Mouse (Mus musculus) hindbrain, embryonic 11.5 days (tissue): ENCODE measurements at regions not wholly inside any gene's neighbourhood (a gene's known extent, or its start where the extent isn't known, plus 50 kb on each side); places are given as distances from the start of the nearest gene placed in this dataset.
A peak's percentile ranks its signal among the peaks of the same experiment; 100 is the strongest.

ENCODE experiments used
- ATAC-seq: fragments of 200-750 bp; cut with Nextera tagmentation; 2 replicates; pipeline ENCODE4 v1.8.0; 2017; ENCODE audit warnings: mild to moderate bottlenecking, moderate TSS enrichment, moderate library complexity; ENCODE audit not compliant: low FRiP score
- DNase-seq: peaks from one replicate; pipeline ENCODE4 v3.0.0-alpha.2; 2015; ENCODE audit warnings: low spot score
- H3K27ac ChIP-seq: fragments of 300-500 bp; sonication (generic); 2 replicates; pipeline ENCODE4 v1.5.1; 2014; ENCODE audit warnings: mild to moderate bottlenecking, low read depth, low read length
- H3K27me3 ChIP-seq: fragments of 300-500 bp; sonication (generic); 2 replicates; pipeline ENCODE4 v1.6.1; 2014; ENCODE audit warnings: mild to moderate bottlenecking, low read length, moderate library complexity, mixed read lengths; ENCODE audit not compliant: control insufficient read depth, insufficient read depth
- H3K36me3 ChIP-seq: fragments of 300-500 bp; sonication (generic); 2 replicates; pipeline ENCODE4 v1.6.1; 2014; ENCODE audit warnings: mild to moderate bottlenecking, low read length, moderate library complexity, mixed read lengths; ENCODE audit not compliant: control insufficient read depth, insufficient read depth
- H3K4me1 ChIP-seq: fragments of 300-500 bp; sonication (generic); replicated peaks from 2 replicates; pipeline ENCODE4 v1.6.1; 2014; ENCODE audit warnings: low read length, mixed read lengths; ENCODE audit not compliant: control insufficient read depth, insufficient read depth
- H3K4me2 ChIP-seq: fragments of 300-500 bp; sonication (generic); replicated peaks from 2 replicates; pipeline ENCODE4 v1.6.1; 2014; ENCODE audit warnings: mild to moderate bottlenecking, low read depth, low read length
- H3K4me3 ChIP-seq: fragments of 300-500 bp; sonication (generic); 2 replicates; pipeline ENCODE4 v1.5.1; 2014; ENCODE audit warnings: low read depth, low read length
- H3K9ac ChIP-seq: fragments of 300-500 bp; sonication (generic); 2 replicates; pipeline ENCODE4 v1.6.1; 2014; ENCODE audit warnings: low read depth, low read length
- H3K9me3 ChIP-seq: fragments of 300-500 bp; sonication (generic); 2 replicates; pipeline ENCODE4 v1.6.1; 2016; ENCODE audit warnings: low read length; ENCODE audit not compliant: control insufficient read depth
- WGBS: fragments of 180-500 bp; shearing (Covaris S2); extraction: QIAGEN DNeasy Blood & Tissue Kit; methylation state at CpG from one replicate; pipeline ENCODE4 v1.1.7; 2014; 5-methylcytosine and 5-hydroxymethylcytosine counted together

DNA sequence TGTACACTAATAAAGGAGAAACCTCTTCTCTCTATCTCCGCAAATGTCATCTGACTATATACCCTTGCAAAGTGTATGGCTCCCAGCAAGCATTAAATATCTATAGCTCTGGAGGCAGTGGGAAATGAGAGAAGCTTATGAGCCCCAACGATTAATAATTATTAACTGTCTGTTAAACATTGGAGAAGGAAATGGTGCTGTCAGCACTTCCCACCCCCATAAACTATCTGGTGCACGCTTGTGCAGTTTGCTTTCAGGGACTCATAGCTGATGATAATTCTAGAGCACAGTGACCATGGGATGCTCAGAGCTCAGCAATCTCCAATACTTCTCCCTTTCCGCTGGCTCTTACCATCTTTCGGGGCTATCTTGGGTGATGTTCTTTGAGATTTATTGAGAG is 541.2 kb downstream of the Grxcr1 start:
- no peak overlapping the region for H3K9ac ChIP-seq
- H3K4me2 ChIP-seq: no peak overlapping the region
- H3K36me3 ChIP-seq: no peaks in the 10 kb centered on the region
- WGBS: 94% methylated on average over 5 of the region's 5 CpGs
- H3K4me3 ChIP-seq: no peak overlapping the region
- no peak for ATAC-seq
- no peaks in the 10 kb centered on the region for H3K4me1 ChIP-seq
- H3K27ac ChIP-seq: no peak overlapping the region
- no peaks in the 10 kb centered on the region for H3K9me3 ChIP-seq
- no peaks in the 10 kb centered on the region for H3K27me3 ChIP-seq
- no peak for DNase-seq

DNA sequence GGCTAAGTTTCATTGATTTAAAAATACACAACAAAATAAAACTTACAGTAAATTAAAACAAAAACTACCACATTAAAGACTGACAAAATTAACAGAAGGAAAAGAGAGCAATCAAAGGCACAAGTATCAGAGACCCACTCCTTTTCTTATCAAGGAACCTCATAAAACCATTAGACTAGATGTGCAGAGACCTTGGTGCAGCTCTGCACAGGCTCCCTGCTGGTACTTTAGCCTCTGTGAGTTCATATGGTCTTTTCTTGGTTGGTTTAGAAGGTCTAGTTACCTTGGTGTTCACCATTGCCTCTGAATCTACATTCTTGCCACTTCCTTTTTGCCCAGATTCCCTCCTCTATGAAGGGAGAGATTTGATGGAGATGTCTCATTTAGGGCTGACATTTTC is 544.2 kb downstream of the Grxcr1 start:
- Histone ChIP-seq H3K9me3 (no peaks in the 10 kb centered on the region), H3K4me1 (no peaks in the 10 kb centered on the region), H3K36me3 (no peaks in the 10 kb centered on the region), H3K27ac (no peak overlapping the region), H3K4me2 (no peak overlapping the region), H3K9ac (no peak overlapping the region), H3K27me3 (no peaks in the 10 kb centered on the region), H3K4me3 (no peak overlapping the region)
- DNase-seq (no peak), ATAC-seq (no peak)

DNA sequence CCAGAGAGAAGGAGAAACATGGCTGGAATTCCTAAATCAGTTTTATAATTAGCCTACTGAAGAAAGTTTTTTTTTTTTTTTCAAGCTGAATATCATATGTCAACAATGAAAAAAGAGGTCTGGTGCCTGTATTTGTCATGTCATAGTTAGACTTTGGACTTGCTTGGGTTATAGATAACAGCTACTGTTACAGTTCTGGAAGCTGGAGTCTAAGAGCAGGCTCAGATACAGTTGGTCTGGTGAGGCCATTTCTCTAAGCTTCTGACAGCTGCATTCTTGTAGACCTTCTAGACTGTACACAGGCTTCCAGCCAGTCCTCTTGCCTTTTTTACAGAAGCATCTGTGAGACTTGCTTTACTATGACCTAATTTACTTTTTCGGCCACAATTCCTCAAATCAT is 546.9 kb downstream of the Grxcr1 start:
- Histone ChIP-seq H3K27ac (no peak overlapping the region), H3K27me3 (no peaks in the 10 kb centered on the region), H3K9me3 (no peaks in the 10 kb centered on the region), H3K4me3 (no peak overlapping the region), H3K4me2 (no peak overlapping the region), H3K9ac (no peak overlapping the region), H3K36me3 (no peaks in the 10 kb centered on the region), H3K4me1 (no peaks in the 10 kb centered on the region)
- ATAC-seq (no peak), DNase-seq (no peak)
- WGBS: 79% methylated on average over 1 of the region's 1 CpGs

GRCm38 (mm10) chr5:68592423-68592822 is 560.8 kb downstream of the Grxcr1 start:
- H3K9me3 ChIP-seq: no peaks in the 10 kb centered on the region
- no peaks in the 10 kb centered on the region for H3K4me1 ChIP-seq
- no peak overlapping the region for H3K9ac ChIP-seq
- no peak for ATAC-seq
- 73% methylated on average over 3 of the region's 3 CpGs for WGBS
- H3K27me3 ChIP-seq: no peaks in the 10 kb centered on the region
- H3K36me3 ChIP-seq: no peaks in the 10 kb centered on the region
- no peak for DNase-seq
- H3K4me3 ChIP-seq: no peak overlapping the region
- H3K27ac ChIP-seq: no peak overlapping the region
- H3K4me2 ChIP-seq: no peak overlapping the region

- ATAC-seq (no peak), DNase-seq (no peak)
- no peak overlapping the region for H3K27ac ChIP-seq
- no peak overlapping the region for H3K4me3 ChIP-seq
- no peaks in the 10 kb centered on the region for H3K9me3 ChIP-seq
- no peak overlapping the region for H3K9ac ChIP-seq
- H3K36me3 ChIP-seq: no peaks in the 10 kb centered on the region
- no peak overlapping the region for H3K4me2 ChIP-seq
- no peaks in the 10 kb centered on the region for H3K4me1 ChIP-seq
- no peaks in the 10 kb centered on the region for H3K27me3 ChIP-seq
Measured at GRCm38 (mm10) chr5:68618451-68618850, 586.8 kb downstream of the Grxcr1 start.

- Histone ChIP-seq H3K4me2 (no peak overlapping the region), H3K36me3 (no peaks in the 10 kb centered on the region), H3K27ac (no peak overlapping the region), H3K27me3 (no peaks in the 10 kb centered on the region), H3K4me3 (no peak overlapping the region), H3K9ac (no peak overlapping the region), H3K9me3 (no peaks in the 10 kb centered on the region), H3K4me1 (no peaks in the 10 kb centered on the region)
- WGBS: 91% methylated on average over 3 of the region's 3 CpGs
- ATAC-seq (no peak), DNase-seq (no peak)
Measured at GRCm38 (mm10) chr5:68635400-68635799, 603.8 kb downstream of the Grxcr1 start.

- no peak for ATAC-seq
- no peak for DNase-seq
- Histone ChIP-seq H3K9me3 (no peaks in the 10 kb centered on the region), H3K9ac (no peak overlapping the region), H3K36me3 (no peaks in the 10 kb centered on the region), H3K4me3 (no peak overlapping the region), H3K27ac (no peak overlapping the region), H3K4me1 (no peaks in the 10 kb centered on the region), H3K27me3 (no peaks in the 10 kb centered on the region), H3K4me2 (no peak overlapping the region)
- 90% methylated on average over 3 of the region's 3 CpGs for WGBS
Measured at GRCm38 (mm10) chr5:68672834-68673233, 641.2 kb downstream of the Grxcr1 start.

DNA sequence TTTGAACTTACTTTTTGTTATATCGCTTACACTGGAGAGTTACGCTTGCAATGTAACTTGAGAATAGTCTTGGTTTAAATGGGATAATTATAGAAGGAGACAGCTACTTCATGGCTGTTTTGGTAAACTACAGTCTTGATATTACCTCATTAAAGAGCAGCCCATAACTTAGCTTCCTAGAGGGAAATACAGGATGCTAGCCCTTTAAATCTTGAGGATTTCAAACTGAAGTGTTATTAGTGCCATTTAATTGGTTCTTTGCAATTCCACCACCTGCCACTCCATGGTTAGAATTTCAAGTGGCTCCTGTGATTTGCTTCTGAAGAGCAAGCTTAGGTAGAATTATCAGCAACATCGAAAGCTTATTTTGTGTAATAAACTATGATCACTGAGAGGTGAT is 640.1 kb downstream of the Kctd8 start:
- Histone ChIP-seq H3K27ac (no peak overlapping the region), H3K9ac (no peak overlapping the region), H3K4me1 (no peaks in the 10 kb centered on the region), H3K4me2 (no peak overlapping the region), H3K27me3 (no peaks in the 10 kb centered on the region), H3K9me3 (no peaks in the 10 kb centered on the region), H3K4me3 (no peak overlapping the region), H3K36me3 (no peaks in the 10 kb centered on the region)
- 76% methylated on average over 3 of the region's 3 CpGs for WGBS
- no peak for DNase-seq
- no peak for ATAC-seq

DNA sequence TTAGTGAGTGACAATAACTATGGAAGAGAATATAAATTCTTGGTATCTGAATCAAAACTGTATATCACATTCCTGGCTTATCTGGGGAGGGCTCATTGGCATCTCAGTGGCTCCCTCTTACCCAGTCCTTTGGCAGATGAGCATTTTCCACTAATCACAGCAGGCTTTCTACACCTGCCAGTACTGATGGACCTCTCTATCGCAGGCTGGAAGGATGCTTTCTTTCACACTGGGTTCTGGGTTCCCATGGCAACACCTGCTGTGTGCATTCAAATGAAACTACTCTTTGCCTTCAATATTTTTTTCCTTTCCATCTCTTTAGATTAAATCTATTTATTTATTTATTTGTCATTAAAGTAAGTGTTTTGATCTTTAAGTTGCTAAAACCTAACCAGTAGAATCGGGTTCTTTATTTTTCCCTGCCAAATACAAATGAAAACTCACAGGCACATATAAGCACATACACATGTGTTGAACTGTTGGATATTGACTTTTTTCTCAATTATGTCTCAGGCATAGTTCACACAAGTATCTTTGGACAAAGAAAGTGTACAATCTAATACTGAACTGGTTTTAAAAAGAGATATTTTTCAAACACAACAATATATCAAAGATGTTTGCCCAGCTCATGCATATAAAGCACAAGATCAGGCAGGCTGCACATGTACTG is 635.9 kb downstream of the Kctd8 start:
- no peaks in the 10 kb centered on the region for H3K27me3 ChIP-seq
- H3K4me2 ChIP-seq: no peak overlapping the region
- no peak overlapping the region for H3K4me3 ChIP-seq
- H3K9ac ChIP-seq: no peak overlapping the region
- no peaks in the 10 kb centered on the region for H3K36me3 ChIP-seq
- whole genome bisulfite sequencing: 66% methylated on average over 2 of the region's 2 CpGs
- H3K9me3 ChIP-seq: no peaks in the 10 kb centered on the region
- DNase-seq (peak; percentile 1), ATAC-seq (peak; percentile 59)
- H3K27ac ChIP-seq: no peak overlapping the region
- H3K4me1 ChIP-seq: no peaks in the 10 kb centered on the region
